Mouse (Mus musculus) brain, embryonic 14.5 days (tissue): Measurements from ENCODE around the gene Rnft2. TPM values are rescaled to one million over a fixed set of nuclear protein-coding genes. Genes with fewer than 3 reads are reported as not detected.

Source experiments
- DNase-seq: peaks from one replicate; pipeline ENCODE4 v3.0.0-alpha.2; 2011; ENCODE audit warnings: low read depth
- CTCF ChIP-seq: fragments of 200-500 bp; IDR thresholded peaks from 2 replicates; pipeline ENCODE4 v1.5.1; 2012; ENCODE audit warnings: inconsistent platforms, mild to moderate bottlenecking, moderate library complexity, borderline replicate concordance; ENCODE audit not compliant: insufficient read depth, insufficient read length; ENCODE audit errors: extremely low read depth
- POLR2A ChIP-seq: fragments of 200-500 bp; IDR thresholded peaks from 2 replicates; pipeline ENCODE4 v1.6.1; 2012; ENCODE audit warnings: mild to moderate bottlenecking, inconsistent platforms, borderline replicate concordance; ENCODE audit not compliant: poor library complexity, insufficient read depth, insufficient read length, severe bottlenecking; ENCODE audit errors: extremely low read depth
- polyA plus RNA-seq: library from polyadenylated mRNA; depleted of rRNA; stranded (reverse); fragments of >200 nt; gene quantifications from 2 replicates; pipeline ENCODE4 v1.2.3, GENCODE M21; 2012; rRNA removed

Gene Rnft2
- polyA plus RNA-seq, 1 experiment, result 97.9 TPM

GRCm38 (mm10) chr5:118160691-118161090, 84.2 kb downstream of the Rnft2 start:
- DNase-seq, result no peak
- TF ChIP-seq POLR2A (no peak), CTCF (no peak)

- TF ChIP-seq CTCF (no peak), POLR2A (no peak)
These were observed 87.9 kb downstream of the Rnft2 start for GRCm38 (mm10) chr5:118156976-118157375.

GRCm38 (mm10) chr5:118155565-118155947, 89.4 kb downstream of the Rnft2 start:
- DNase-seq, result no peak
- TF ChIP-seq CTCF, result no peak
- TF ChIP-seq POLR2A, result no peak

More at GRCm38 (mm10) chr5:118156976-118157375, 87.9 kb downstream of the Rnft2 start:
- no peak for DNase-seq

GRCm38 (mm10) chr5:118154839-118155564, 89.9 kb downstream of the Rnft2 start, which contains the start of gene Fbxw8:
TSS of gene Fbxw8 (minus strand) at chr5:118155464.
- TF ChIP-seq CTCF, result no peak
- TF ChIP-seq POLR2A, result peak; percentile 44; the same call in 1 of the 2 replicates
- DNase-seq, result peak; percentile 96

- no peak for TF ChIP-seq POLR2A
- TF ChIP-seq CTCF, result no peak
- DNase-seq, result no peak
These were observed 95.2 kb downstream of the Rnft2 start for GRCm38 (mm10) chr5:118149711-118150110.

- TF ChIP-seq CTCF (no peak), POLR2A (no peak)
- no peak for DNase-seq
These were observed 97.7 kb downstream of the Rnft2 start for GRCm38 (mm10) chr5:118147264-118147663.

- DNase-seq, result peak; percentile 74
These were observed 98.8 kb downstream of the Rnft2 start for GRCm38 (mm10) chr5:118145999-118146679.

GRCm38 (mm10) chr5:118145458-118145857, 99.5 kb downstream of the Rnft2 start:
- TF ChIP-seq POLR2A (no peak), CTCF (no peak)
- no peak for DNase-seq

More at GRCm38 (mm10) chr5:118145999-118146679, 98.8 kb downstream of the Rnft2 start:
- TF ChIP-seq POLR2A, result no peak
- no peak for TF ChIP-seq CTCF

GRCm38 (mm10) chr5:118144770-118145169, 100.1 kb downstream of the Rnft2 start:
- TF ChIP-seq POLR2A (no peak), CTCF (no peak)
- DNase-seq, result no peak

GRCm38 (mm10) chr5:118144327-118144726, 100.6 kb downstream of the Rnft2 start:
- DNase-seq, result no peak
- TF ChIP-seq POLR2A (no peak), CTCF (no peak)

GRCm38 (mm10) chr5:118143211-118144026, 101.5 kb downstream of the Rnft2 start:
- TF ChIP-seq CTCF (no peak), POLR2A (no peak)
- DNase-seq, result no peak

- TF ChIP-seq CTCF, result no peak
- no peak for TF ChIP-seq POLR2A
- no peak for DNase-seq
These were observed 102.4 kb downstream of the Rnft2 start for GRCm38 (mm10) chr5:118142471-118142870.

Other genes with a start within 250 kb of the Rnft2 start
- gene Tesc, start 217.4 kb downstream of the Rnft2 start, polyA plus RNA-seq, result 2.6 and 3.0 TPM in 2 replicates
- 54.0 and 55.1 TPM in 2 replicates for gene Fbxw8, start 89.7 kb downstream of the Rnft2 start, polyA plus RNA-seq
- gene Hrk, start 80.5 kb downstream of the Rnft2 start, polyA plus RNA-seq, result 3.2 and 5.8 TPM in 2 replicates
- gene 2410131K14Rik, start 111 bp upstream of the Rnft2 start, polyA plus RNA-seq, result 20.2 and 22.7 TPM in 2 replicates